Mouse (Mus musculus) bone marrow, adult 2 months (tissue): ENCODE measurements around the gene Serpinb1c.

ENCODE experiments used
- CTCF ChIP-seq: fragments of 200-500 bp; IDR thresholded peaks from 2 replicates; pipeline ENCODE4 v1.5.1; 2011; ENCODE audit warnings: low read length, control low read depth; ENCODE audit not compliant: control insufficient read depth, insufficient read depth
- POLR2A ChIP-seq: fragments of 200-500 bp; IDR thresholded peaks from 2 replicates; pipeline ENCODE4 v1.6.1; 2011; ENCODE audit warnings: low read depth, mild to moderate bottlenecking, control low read depth, low read length, borderline replicate concordance; ENCODE audit not compliant: control insufficient read depth

DNA sequence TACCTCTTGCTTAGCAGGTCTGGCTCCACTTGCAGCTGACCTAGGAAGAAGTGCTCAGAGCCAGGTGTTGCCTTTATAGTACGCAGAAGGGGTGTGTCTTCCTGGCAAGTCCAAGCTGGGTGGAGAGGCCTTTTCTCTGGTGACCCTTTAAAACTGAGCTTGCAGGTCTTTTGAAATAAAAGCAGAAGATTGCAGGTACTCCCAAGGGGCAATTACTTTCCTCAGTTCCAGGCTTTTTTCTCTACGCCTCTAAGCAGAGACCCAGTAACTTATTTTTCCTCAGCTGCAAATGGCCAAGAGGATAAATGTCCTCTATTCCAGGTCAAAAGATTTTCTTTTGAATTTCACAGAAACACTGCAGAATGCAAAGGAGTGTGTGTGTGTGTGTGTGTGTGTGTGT, at the start of gene Serpinb1c:
- TF ChIP-seq POLR2A = no peak
- no peak for TF ChIP-seq CTCF
